Mouse (Mus musculus): ENCODE results near the gene Cog3.
"Not testable (repeated sequence)": the region's sequence is repeated elsewhere in the genome, so short reads cannot be mapped to it uniquely, and the experiment has no call there.

Cog3 gene

DNA sequence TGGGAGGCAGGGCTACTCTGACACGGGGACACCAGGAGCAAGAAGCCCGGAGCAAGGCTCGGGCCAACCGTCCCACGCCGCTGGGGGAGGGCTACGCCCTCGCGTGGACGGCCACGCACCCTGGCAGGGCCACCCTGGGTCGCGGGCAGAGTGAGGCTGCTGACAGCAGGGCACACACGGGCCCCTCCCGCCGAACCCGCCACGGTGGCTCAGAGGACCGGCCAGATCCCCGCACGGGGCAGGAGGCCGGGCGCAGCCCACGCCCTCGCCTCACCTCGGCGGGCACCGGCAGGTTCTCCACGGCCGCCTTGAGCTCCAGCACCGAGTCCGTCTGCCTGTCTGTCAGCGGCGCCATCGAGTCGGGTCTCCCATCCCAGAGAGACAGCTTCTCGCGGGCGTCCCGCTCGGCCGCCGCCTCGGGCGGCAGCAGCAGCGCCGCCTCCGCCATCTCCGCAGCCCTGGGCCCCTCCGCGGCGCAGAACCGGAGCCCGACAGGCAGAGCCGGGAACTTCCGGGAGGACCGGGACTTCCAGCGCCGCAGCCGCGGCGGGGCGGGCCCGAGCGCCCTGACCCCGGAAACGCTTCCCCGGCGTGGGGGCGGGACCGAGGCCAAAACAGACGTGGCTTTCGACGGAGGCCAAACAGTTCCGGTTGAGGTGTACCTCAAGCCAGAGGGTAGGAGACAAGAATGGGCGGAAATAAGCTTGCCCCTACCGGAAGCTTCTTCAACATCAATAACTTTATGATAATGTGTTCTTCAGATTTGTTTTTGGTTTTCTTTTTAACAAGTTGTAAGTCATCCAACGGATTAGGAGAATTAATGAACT, at the start of gene Cog3:
TSS of gene Cog3 (minus strand) at position 527 of the 827 bp plus-strand sequence.
- peak; percentile 92 for DNase-seq (ENCODE audit: low read depth, low spot score)

DNA sequence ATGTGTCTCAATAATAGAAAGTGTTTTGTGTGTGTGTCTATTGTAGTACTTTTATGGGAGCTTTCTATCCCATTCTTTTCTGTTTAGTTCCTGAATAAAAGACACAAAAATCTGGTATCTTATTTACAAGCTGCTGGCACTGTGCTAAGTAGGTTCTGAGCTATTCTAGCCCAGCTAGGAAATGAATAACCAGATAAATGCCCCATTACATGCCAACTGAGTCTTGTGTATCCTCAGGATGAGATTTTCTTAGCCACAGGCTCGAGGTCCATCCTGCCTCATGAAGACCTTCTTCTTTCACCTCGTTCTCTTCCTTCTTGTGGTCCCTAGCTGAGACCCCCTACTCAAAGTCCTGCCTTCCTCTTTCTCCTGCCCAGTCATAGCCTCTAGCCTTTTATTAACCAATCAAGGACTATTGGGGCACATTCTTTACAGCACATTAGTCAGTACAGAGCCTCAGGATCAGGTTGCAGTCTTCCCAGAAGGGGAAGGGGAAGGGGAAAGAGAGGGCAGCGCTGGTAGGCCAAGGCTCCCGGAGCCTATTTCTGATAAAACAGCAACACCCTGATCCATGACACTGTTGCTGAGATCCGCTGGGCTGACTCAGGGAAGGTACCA, 43.6 kb upstream of the Cog3 start:
- DNase-seq (ENCODE audit: low read depth, low spot score): no peak

DNA sequence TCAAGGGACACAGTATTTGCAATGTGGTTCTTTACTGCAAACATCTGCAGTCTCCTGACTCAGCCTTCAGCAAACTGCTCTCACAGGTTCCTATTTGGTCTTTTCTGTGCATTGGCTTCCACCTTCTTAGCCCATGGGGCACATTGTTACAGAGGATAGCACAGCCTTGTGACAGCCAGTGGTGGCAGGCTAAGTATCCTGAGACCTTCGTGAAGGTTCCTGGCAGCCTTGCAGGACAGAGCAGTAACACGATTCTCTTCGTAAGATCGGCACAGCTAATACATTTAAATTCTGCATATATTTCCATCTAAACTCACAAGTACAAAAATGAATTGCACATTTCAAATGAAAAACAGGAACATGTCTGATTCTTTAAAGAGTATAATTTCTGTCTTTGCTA, 41.6 kb upstream of the Cog3 start:
- DNase-seq (ENCODE audit: low read depth, low spot score): no peak

DNA sequence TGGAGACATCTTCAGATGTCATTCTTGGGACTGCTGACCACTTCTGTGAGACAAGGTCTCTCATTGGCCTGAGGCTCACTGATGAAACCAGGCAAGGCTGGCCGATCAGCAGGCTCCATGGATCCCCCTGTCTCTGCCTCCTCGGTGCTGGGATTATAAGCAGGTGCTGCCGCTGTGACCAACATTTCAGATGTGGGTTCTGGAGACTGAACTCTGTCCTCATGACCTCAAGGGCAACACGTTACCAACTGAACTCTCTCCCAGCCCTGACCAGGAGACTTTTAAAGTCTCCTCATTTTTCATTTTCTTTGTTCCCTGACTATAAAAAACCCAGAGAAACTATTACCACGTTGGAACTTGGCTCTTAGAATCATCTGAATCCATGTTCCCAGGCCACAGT, 40.4 kb upstream of the Cog3 start:
- no peak for DNase-seq (ENCODE audit: low read depth, low spot score)

DNA sequence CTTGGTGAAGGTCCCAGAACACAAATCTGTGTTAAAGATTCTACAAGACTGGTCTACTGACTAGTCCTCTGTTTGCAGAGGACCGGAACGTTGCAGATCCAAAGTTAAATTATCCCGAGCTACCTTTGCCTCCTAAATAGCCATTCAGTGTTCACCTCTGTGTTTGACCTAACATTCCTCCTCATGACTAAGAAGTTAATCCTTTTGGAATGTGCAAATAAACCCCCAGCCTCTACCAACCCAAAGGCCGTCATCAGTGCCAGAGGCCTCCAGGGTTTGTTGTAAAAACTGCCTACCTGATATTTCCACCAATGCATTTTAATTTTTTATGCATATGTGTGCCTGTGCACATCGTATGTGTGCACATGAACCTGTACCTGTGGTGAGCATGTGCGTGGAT, 40.0 kb upstream of the Cog3 start:
- no peak for DNase-seq (ENCODE audit: low read depth, low spot score)

DNA sequence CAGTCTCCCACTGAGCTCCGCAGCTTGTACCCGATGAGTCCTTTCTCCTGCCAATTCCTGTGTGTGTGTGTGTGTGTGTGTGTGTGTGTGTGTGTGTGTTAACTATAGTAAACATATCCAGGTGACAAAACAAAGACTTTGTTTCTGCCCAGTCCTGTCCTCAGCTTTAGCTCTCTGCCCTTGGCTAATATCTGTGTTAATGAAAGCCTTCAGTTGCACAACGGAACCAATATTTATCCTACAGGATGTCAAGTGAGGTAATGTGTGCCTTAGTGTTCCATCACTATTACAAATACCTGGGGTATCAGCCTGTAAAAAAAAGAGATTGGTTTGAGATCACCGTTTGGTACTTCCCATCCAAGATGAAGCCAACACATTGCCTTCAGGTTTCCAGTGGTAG, 38.8 kb upstream of the Cog3 start:
- no peak for DNase-seq (ENCODE audit: low read depth, low spot score)

DNA sequence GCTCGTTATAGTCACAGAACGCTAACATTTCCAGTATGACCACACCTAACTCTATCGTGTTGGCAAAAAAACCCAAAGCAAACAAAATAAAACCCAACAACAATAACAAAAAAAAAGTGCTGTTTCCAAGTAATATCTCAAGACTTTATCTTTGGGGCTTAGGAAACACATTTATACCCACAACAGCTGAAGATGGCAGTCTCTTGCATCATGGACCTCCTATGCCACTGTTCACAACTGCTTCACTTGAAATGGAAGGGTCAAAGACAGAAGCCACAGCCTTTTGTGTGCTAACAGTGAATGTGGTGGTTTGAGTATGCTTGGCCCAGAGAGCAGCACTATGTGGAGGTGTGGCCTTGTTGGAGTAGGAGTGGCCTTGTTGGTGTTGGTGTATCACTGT, 37.1 kb upstream of the Cog3 start:
- DNase-seq (ENCODE audit: low read depth, low spot score): no peak

DNA sequence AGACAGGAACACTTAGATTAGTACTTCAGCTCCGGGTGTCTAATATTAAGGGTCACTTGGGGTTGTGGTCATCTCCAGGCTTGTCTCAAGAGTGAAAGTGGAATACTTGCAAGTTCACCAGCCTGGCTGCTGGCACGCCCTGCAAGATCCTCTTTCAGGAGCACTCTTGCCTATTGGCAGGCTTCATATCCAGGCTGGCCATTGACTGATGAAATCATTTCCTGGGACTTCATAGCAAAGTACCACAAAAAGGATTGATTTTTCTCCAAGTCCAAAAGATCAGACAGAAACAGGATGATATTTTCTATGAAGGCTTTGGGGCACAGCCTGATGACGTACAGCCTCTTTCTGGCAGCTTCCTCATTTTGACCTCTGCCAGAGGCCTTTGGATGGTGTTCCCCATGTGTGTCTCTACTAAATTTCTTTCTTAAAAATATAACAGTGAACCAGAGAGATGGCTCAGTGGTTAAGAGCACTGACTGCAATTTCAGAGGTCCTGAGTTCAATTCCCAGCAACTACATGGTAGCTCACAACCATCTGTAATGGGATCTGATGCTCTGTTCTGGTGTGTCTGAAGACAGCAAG, 36.2 kb upstream of the Cog3 start:
- DNase-seq (ENCODE audit: low read depth, low spot score): no peak

DNA sequence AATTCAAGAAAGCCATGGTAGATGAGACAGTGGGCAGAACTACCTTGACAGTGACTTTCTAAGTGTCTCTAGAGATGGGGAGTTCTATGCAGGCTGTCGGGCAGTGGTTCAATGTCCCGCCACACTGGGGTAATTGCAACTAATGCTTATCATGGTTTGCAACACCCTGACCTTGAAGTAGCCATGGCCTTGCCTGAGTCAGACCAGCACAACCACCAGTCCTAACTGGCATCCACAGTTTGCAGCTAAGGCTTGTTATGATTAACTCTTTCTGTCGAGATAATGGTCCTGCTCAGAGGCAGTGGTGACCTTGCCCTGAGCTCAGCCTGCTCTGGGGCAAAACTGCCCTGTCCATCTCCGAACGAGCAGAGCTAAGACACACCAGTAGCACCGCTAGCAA, 35.0 kb upstream of the Cog3 start:
- no peak for DNase-seq (ENCODE audit: low read depth, low spot score)

DNA sequence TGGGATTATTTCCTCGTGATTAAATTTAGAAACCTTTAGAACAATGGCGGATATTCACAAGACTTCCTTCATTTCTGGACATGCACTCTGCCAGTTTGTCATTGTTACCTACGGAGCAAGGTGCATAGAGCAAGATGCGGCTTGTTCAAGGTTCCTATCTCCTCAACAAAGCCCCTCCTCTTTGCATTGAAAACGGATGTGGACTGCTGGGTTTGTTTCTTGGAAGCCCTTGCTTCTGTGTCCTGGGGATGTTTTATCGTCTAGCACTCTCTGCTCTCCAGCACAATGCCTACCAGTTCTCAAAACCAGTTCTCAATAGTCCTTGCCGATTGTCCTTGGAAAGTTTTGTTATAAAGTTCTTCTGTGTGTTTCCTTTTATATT, 33.5 kb upstream of the Cog3 start:
- no peak for DNase-seq (ENCODE audit: low read depth, low spot score)

DNA sequence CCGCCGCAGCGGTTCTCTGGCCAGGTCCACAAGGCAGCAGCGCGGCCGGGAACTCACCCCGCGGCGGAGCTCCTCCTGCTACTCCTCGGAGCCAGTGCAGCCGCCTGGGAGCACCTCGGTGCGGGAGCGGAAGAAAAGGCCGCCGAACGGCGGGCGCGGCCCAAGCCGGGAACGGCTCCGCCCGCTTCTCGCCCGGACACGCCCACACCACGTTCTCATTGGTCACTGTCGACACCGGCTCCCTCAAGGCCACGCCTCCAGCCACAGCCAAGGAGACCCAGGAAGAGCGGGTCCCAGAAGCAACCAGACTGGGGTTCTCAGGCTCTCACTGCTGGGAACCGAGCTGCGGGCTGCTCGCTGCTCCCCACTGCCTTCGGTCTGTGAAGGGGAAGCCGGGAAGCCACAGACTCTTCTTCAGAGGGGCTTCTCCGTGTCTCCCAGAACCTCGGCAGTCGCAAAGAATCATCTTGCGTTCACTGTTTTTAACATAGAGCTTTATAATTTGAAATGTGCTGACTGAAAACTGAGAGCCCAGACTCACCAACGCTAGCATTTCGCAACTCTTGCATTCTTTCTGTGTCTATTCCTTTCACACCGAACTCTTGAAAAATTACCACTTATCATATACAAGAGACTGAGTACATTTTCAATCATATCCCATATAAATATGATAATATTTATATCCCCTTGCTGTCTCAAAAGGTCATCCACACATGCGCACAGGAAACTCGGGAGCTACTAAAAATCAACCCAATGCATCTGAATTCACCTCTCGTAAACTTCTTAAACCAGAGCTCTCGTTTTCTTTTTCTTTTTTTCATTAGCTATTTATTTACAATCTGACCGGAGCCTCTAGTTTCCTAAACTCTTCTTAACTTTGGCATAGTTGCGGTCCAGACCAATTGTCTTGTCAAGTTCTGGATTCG, 32.8 kb upstream of the Cog3 start, which contains the start of gene Slc25a30:
TSS of gene Slc25a30 (minus strand) at position 170 of the 926 bp plus-strand sequence.
- peak; percentile 96 for DNase-seq (ENCODE audit: low read depth, low spot score)

DNA sequence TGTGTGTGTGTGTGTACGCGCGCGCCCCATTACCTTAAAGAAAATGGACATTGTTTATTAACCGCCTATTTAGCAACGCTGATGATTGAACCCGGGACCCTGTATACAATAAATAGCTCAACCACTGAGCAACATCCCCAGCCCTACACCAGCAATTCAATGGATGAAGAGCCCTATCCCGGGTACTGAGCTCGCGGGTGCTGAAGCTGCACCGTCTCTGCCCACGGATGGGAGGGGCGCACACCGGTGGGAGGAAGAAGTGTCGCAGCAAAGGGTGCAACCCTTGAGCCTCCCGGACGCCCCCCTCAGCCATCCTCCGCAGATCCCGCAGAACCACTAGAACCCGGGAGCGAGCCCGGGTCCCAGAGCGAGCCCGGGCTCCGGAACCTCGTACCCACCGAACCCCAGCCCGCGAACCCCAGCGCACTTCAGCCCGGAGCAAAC, 32.1 kb upstream of the Cog3 start:
- peak; percentile 90 for DNase-seq (ENCODE audit: low read depth, low spot score)

DNA sequence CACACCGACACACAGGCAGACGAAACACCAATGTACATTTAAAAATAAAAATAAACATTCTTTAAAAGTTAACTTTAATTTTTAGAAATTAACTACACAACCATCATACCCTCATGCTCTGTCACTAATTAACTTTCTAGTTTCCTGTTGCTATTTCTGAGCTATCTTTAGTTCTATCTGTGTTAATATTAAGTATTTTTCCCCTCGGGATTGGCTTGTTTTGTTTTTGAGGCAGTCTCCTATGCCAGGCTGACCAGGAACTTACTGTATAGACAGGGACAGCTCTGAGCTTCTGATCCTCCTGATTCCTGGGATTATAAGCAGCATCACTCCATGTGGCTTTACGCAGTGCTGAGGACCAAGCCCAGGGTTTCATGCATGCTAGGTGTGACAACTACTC, 25.6 kb upstream of the Cog3 start:
- no peak for DNase-seq (ENCODE audit: low read depth, low spot score)

DNA sequence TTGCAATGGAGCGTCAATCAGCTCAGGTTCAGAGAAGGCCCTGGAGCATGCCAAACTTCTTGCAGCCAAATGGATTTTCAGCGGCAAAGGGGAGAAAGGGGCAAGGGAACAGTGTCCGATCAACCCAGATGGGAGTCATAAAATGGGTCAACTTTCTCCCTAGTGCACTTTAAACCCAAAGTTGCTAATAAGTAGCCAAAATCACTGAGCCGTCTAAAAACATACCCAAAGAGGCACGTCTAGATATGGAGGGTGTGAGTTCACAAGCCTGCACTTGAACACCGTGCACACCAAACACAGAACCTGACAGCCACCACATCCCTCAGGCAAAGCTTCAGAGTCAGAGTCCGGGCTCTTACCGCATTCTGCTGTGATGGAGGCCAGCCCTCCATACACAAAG, 22.3 kb upstream of the Cog3 start:
- no peak for DNase-seq (ENCODE audit: low read depth, low spot score)

DNA sequence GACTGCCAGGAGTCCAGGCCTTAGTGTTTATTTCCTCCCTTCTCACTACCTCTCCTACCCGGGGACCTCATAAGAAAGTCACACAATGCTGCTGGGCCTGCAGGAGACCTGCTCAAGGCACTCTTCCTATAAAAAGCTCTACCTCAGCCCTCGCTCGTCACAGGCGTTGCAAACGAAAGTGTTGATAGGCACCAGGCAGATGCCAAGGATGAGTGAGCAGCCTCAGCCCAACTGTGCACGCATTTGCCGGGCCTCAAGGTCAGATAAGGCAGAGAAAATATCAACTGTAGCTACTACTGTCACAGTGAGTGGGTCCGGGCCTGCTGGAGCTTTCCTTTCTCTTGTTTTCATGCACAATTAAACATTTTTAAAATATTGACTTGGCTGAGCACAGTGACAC, 19.1 kb upstream of the Cog3 start:
- no peak for DNase-seq (ENCODE audit: low read depth, low spot score)

DNA sequence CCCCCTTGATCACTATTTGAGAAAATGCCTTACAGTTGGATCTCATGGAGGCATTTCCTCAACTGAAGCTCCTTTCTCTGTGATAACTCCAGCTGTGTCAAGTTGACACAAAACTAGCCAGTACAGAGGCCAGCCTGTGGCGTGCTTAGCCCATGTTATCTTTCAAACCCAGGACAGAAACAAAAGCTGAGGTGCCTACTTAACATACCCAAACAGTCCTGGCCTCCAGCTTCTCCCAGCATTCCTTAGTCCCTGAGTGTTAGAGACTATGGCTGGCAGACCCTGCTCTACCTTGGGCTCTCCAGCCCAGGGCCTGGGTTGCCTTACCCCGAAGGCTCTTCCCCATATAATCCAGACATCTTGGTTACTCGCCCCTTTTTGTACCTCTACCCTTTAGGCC, 18.1 kb upstream of the Cog3 start:
- DNase-seq (ENCODE audit: low read depth, low spot score): not testable (repeated sequence)

DNA sequence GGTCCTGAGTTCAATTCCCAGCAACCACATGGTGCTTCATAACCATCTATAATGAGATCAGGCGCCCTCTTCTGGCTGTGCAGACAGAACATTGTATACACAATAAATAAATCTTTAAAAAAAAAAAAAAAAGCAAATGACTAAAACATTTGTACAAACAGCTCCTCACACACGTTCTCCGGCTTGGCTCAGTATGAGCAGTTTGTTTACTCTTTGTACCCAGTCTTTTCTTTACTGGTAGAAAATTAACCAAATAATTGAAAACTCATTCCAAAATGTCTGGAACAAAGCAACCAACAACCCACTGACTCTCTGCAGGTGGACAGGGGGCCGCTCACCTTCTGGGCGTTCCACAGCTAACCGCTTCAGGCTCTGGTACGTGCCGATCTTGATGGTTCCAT, 16.8 kb upstream of the Cog3 start:
- DNase-seq (ENCODE audit: low read depth, low spot score): peak; percentile 50

DNA sequence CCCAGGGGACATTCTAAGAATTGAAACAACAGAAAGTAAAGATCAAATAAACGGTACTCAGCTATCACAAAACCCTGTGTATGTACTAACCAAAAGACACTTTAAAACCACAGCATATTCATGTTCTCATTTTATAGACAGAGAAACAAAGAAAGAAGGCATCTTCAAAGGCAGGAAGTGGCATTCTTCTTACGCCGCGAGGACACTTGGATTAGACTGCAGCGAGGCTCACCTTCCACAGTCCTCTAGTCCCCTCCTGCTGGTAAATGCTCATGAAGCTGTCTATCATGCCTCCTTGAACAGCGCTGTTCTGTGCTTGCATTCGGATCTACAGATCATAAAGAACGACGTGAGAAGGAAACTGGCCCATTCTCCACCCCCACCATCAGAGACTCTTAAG, 15.0 kb upstream of the Cog3 start:
- no peak for DNase-seq (ENCODE audit: low read depth, low spot score)

DNA sequence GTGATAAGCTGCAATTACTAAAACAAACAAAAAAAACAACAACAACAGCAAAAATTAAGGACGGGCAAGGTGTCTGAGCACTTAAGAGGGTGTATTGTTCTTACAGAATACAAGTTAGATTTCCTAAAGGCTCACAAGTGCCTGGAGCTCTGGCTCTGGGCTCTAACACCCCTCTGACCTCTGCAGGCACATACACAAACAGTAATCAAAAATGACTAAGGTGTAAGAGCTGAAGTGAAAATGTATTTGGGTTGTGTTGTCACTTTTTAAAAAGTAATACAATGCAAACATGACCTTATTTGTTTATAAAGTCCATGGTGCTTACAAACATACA, 13.9 kb upstream of the Cog3 start:
- no peak for DNase-seq (ENCODE audit: low read depth, low spot score)

DNA sequence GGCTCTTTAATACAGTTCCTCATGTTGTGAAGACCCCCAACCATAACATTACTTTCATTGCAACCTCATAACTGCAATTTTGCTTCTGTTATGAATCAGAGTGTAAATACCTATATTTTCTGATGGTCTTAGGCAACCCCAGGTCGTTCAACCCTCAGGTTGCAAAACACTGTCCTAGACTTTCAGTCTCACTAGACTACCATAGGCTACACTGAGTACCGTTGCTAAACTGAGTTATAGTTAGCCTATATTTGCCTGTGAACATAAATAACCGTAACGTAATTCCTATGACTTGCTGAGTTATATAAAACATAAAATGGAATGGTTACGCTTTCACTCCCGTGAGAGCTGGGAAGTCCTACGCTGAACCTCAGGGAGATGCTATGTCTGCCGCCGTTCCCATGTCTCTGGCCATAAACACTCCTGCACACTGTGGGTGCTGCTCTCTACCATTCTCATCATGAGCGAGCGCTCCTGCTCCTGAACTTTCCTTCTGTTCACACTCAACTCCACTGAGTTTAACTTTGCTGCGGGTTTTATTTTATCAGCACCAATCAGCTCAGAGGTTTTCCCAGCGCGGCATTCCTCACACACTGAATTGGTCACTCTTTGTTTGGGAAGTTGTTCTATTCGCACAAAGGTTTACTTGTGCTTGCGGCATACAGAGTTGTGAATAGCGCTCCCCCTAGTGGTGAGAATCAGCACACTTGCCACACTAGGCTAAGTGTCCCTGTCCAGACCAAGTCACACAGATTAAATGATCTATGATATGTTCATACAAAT, 13.4 kb upstream of the Cog3 start:
- peak; percentile 91 for DNase-seq (ENCODE audit: low read depth, low spot score)
